Mouse (Mus musculus): ENCODE results near the gene Ttc26. TPM values are rescaled to one million over a fixed set of nuclear protein-coding genes. Genes with fewer than 3 reads are reported as not detected.

Ttc26 gene
- 0.02 and 0.16 TPM in 2 replicates for polyA plus RNA-seq (2012; rRNA removed; ENCODE audit: low replicate concordance)

DNA sequence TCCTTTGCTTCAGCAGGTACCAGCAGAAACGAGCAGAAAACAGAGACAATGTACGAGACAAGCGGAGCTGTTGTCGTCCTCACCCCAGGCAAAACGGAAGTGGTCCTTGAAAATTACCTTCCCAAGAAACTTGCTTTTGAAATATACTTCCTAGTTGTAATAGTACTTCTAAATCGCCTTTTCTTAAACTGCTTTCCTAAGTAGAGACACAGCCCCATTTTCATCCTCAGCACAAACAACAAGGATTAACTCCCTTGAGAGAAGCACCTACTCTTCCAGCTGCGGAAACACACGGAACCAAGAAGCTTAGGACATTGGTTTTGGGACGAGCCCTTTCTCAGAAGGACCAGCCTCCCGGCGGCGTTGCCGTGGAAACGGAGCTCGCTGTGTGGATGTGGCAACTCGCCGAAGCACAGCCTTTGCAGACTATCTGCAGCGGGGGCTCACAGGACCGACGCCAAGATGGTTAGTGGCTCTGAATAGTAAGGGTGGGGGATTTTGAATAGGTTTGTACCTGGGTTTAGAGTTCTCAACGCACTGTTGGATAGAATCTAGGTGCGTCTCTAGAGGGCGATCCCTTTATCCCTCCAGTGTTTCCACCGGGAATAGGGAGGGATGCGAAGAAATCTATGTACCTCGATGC is at the start of gene Ttc26:
Gene Ttc26 (plus strand): TSS at position 341 of the 643 bp plus-strand sequence.

GRCm38 (mm10) chr6:38353811-38354722 is 27.2 kb upstream of the Ttc26 start, which contains the start of gene Zc3hav1:
Gene Zc3hav1, minus strand, starts transcription at chr6:38354603.

DNA sequence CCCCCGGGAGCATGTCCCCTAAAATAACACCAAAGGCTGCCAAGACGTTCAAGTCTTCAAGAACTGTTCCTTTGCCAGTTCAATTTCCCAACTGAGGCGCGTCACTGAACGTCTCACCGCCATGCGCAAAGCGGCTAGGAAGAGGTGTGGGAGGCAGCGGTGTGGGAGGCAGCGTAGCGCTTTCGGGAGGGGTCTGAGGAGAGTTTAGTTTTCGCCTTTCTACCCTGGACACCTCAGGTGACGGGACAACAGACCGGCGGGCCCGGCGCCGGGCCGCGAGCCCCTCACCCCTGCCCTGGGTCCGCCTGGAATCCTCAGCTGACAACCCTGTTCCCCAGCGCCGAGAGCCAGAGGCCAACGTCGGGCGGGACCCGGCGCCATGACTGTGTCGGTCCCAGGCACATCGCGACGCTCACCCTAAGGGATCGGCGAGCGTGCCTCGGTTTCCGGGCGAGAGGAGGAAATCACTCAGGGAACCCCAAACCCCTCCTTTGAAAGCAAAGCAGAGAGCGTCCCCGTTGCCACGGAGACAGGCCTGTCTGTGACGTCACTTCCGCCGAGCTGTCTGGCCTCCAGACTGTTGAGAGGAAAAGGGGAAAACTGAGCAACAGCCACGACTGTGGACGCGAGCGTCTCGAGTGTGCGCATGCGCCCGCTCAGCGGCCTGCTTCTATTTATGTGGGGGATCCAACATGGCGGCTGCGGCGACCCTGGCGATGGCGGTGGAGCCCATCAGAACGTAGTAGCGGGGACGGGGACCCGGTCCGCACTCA is 52.2 kb downstream of the Ttc26 start, which contains the start of gene Ubn2:
Gene Ubn2 (plus strand): TSS at position 690 of the 773 bp plus-strand sequence.

Other genes with a start within 250 kb of the Ttc26 start
- gene D630045J12Rik, start 127.5 kb upstream of the Ttc26 start, polyA plus RNA-seq (2012; rRNA removed; ENCODE audit: low replicate concordance) = 0.17 and 0.88 TPM in 2 replicates
- 0.51 and 0.81 TPM in 2 replicates for gene Zc3hav1l, start 82.2 kb upstream of the Ttc26 start, polyA plus RNA-seq (2012; rRNA removed; ENCODE audit: low replicate concordance)
- 11.5 and 13.5 TPM in 2 replicates for gene Zc3hav1, start 26.9 kb upstream of the Ttc26 start, polyA plus RNA-seq (2012; rRNA removed; ENCODE audit: low replicate concordance)
- 1.3 and 2.1 TPM in 2 replicates for gene Ubn2, start 52.5 kb downstream of the Ttc26 start, polyA plus RNA-seq (2012; rRNA removed; ENCODE audit: low replicate concordance)
- gene Fmc1, start 152.0 kb downstream of the Ttc26 start, polyA plus RNA-seq (2012; rRNA removed; ENCODE audit: low replicate concordance) = 379 and 551 TPM in 2 replicates
- 8.8 and 12.9 TPM in 2 replicates for gene Luc7l2, start 169.9 kb downstream of the Ttc26 start, polyA plus RNA-seq (2012; rRNA removed; ENCODE audit: low replicate concordance)

All from duodenum, adult 2 months (tissue).